Mouse (Mus musculus): Measurements from ENCODE around the gene Ebf1. TPM values are rescaled to one million over a fixed set of nuclear protein-coding genes. Genes with fewer than 3 reads are reported as not detected.
A peak's percentile ranks its signal among the peaks of the same experiment; 100 is the strongest.

The Ebf1 gene
- total RNA-seq, 1 experiment from 2014 or later = 18.3 TPM

GRCm38 (mm10) chr11:44619131-44619886 is 2.2 kb downstream of the Ebf1 start:
- no peak for DNase-seq

DNA sequence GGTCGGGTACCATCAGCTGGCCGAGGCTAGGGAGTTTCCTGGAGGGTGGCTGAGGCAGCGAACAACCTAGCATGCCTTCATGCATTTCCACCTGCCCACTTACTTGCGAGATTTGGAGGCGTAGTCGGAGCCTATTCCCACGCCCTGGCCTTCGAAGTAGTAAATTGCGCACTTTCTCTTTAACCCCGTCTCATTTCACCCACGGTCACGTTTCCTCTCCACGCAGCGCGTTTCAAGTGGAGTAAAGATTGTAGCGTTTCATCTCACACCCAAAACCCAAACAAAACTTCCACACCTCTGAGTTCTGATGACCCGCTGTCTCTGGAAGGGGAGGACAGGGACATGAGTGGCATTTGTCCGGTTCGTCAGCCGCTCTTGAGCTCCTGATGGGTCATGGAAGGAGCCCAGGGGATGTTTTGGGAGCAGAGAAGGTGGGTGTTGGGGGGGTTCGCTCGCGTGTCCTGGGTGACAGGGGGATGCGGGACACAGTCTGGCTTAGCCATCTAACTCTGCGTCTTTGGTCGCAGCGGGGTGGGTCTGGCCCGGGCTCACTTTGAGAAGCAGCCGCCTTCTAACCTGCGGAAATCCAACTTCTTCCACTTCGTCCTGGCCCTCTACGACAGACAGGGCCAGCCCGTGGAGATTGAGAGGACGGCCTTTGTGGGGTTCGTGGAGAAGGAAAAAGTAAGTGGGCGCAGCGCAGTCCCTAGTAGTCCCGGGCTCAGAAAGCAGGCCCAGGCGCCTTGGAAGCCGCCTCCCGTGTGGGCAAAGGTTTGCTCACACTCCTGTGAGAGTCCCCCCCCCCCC is 3.0 kb downstream of the Ebf1 start:
- no peak for DNase-seq

- no peak for DNase-seq
Observed at GRCm38 (mm10) chr11:44620694-44621446, 3.8 kb downstream of the Ebf1 start.

- DNase-seq = no peak
Observed at GRCm38 (mm10) chr11:44621615-44622014, 4.5 kb downstream of the Ebf1 start.

GRCm38 (mm10) chr11:44622023-44622731 is 5.1 kb downstream of the Ebf1 start:
- no peak for DNase-seq

- no peak for DNase-seq
Observed at GRCm38 (mm10) chr11:44624564-44624963, 7.4 kb downstream of the Ebf1 start.

- DNase-seq = no peak
Observed at GRCm38 (mm10) chr11:44626065-44626464, 8.9 kb downstream of the Ebf1 start.

DNA sequence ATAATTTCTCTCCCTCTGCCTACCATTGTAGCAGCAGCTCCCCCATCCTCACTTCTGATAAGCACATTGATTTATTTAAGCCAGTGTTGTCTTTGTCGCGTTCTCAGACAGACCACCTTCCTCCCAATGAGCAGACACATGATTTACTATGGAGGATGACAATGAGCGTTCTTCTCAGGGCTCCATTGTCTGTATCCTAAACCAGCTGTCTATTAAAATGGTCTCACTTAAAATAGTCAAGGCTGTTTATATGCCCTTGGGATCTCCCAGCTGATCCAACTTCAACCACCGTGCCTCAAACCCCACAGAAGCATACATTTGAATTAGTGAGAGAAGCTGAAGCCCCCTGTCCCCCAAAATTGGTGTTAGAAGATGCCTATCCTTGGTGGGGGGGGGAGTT is 11.3 kb downstream of the Ebf1 start:
- no peak for DNase-seq

- no peak for DNase-seq
Observed at GRCm38 (mm10) chr11:44632064-44632968, 15.2 kb downstream of the Ebf1 start.

DNA sequence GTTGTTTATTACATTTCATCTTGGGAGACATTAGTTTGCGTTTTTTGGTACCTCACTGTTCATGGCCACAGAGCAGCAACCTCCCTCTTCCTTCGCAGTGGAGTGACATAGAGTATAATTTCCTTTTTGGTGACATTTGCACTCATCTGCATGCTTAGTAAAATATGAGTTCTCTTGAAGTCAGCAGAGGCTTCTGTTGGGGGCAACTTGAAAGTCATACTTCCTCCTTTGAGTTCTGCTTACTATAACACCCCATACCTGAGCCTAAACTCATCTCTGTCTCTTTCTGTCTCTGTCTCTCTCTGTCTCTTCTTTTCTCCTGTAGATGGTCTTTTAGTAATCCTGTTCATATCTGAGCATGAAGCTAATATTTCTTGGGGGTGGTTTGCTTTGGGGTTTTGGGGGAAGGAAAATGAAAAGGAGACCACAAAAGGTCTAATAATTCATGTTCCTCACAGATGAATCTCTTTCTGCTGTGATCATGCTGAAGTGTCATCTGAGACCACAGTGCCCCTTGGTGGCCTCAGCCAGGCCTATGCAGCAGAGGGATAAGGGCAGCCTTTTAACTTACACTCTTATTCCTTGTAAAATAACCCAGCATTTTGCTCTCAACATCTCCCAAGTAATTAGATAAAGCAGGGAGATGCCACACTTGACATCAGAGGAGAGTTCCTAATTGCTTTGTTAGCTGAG is 16.0 kb downstream of the Ebf1 start:
- no peak for DNase-seq

DNA sequence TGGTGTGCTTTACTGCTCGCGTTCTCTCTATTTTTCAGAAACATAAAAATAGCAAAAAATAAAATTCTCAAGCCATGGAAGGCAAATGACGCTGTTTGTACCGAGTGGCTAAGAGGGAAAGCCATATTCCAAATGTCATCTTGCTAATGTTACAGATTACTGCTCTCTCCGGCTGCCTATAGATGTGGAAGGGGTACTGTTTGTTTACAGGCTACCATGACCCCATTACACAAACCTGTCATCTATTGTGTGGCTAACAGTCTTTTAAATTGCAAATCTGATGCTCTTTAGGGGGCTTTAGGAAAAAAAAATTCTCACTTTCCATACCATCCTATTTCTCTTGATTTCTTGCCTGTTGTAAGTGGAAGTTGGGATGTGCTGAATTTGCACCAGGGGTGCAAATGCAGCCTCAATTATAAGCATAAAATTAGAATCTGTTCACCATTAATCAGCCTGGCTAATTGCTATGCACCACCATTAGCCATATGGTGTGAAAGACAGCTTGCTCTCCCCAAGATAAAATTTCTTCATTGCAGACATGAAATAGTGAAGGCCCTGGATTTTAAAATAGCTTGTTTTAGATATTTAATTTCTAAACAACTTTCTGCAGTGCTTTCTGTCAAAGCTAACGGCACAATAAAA is 17.6 kb downstream of the Ebf1 start:
- no peak for DNase-seq

GRCm38 (mm10) chr11:44636241-44636640 is 19.1 kb downstream of the Ebf1 start:
- DNase-seq = no peak

DNA sequence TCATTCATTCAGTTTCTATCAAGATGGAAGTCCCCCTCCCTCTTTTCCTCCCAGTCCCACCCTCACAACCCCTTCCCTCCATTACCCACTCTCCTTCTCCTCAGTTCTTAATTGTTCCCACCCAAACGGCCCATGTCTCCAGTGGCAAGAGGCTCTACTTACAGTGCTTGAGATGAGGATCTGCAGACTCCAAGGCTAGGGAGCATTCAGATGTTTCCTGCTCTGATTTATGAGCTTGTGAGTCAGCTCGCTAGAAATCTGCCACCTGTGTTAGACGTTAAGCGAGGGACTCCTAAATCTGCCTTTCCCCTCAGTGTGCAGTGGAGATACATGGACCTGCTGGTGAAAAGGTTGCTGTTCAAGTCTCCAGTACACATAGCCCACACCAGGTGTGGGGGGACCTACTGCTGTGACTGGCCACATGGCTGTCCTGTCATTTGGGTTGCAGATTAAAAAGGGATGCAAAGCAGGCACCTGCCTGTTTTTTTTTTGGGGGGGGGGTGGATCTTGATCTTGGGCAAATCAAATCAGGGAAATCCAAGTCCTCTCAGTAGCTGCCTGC is 21.2 kb downstream of the Ebf1 start:
- DNase-seq = no peak

- peak; percentile 28 for DNase-seq
Observed at GRCm38 (mm10) chr11:44641496-44641895, 24.4 kb downstream of the Ebf1 start.

DNA sequence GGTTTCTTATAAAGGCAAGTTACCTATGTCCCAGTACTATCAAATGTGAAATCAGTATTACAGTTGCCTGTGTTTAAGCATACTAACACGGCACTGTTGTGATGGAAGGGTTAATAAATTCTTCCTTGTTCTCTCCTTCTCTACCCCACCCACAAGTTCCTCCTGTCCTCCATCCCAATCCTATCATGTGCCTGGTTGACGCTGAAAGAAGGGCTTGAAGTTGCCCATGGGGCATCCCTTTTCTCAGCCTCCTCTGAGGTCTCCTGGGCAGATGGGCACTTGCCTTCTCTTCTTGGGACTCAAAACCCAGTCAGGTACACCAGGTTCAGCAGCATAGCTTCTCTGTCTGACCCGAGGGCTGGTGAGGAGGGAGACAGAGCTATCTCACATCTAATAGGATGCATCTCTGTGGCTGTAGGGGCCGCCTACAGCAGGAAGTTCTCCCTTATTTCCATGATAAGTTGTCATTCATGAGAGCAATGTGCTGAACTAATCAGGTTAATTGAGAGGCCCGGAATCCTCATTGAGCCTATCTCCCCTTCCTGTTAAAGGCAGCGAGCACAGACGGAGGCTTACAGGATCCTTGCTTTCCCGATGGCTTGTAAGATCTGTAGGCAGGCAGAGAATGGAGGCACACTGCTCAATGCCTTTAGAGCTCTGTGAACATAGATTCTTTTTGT is 37.4 kb downstream of the Ebf1 start:
- DNase-seq = no peak

- no peak for DNase-seq
Observed at GRCm38 (mm10) chr11:44655468-44655867, 38.4 kb downstream of the Ebf1 start.

- no peak for DNase-seq
Observed at GRCm38 (mm10) chr11:44656916-44657315, 39.8 kb downstream of the Ebf1 start.

DNA sequence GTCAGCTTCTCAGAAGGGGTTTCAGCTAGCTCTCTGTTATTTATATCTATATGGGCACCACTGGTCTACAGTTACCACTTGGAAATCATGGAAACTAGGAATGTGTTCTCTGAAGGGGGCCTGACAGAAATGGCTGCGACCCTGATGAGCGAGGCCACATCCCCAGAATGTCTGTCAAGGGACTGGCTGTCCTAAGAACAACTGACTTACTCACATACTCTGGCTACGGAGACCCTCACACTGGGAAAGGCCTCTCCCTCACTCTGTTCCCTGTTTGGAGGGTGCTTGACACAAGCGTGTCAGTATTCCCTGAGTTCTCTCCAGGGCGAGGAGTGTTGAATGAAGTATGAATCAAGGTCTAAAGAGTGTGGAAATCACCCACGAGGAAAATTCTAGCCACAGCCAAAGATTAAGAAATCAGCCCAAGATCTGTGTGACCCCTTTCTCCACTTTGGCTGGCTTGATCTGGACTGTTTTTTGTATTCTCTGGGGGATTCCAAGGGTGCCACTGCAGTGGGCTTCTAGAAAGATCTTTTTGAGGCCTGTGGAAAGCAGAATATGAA is 40.8 kb downstream of the Ebf1 start:
- DNase-seq = no peak

GRCm38 (mm10) chr11:44661875-44662274 is 44.8 kb downstream of the Ebf1 start:
- DNase-seq = no peak

Data from adrenal gland, postnatal 25 days (tissue).